In genomic region chr12:57500246-57500645, GRCm38 (mm10) we compare ENCODE assay signal across 25 mouse cellular contexts. TPM values are rescaled to one million over a fixed set of nuclear protein-coding genes. Genes with fewer than 3 reads are reported as not detected.
"Had no signal": no experiment of that assay in that cellular context is flagged by ENCODE, and none has a peak within 500 bp of the region (broad histone marks: within the 10 kb centered on the region; RNA-seq: fewer than 3 reads in every experiment).

No protein-coding gene starts in this region.

- H3K27me3 ChIP-seq: liver, embryonic 15.5 days; lung, embryonic 15.5 days; megakaryocyte, embryonic 14.5 days; midbrain, embryonic 12.5 days; neural tube, embryonic 13.5 days; neural tube, embryonic 15.5 days; stomach, embryonic 15.5 days had no signal

- H3K36me3 ChIP-seq: liver, embryonic 15.5 days; lung, embryonic 15.5 days; midbrain, embryonic 10.5 days; midbrain, embryonic 12.5 days; neural tube, embryonic 13.5 days; neural tube, embryonic 15.5 days; stomach, embryonic 15.5 days had no signal

- H3K9me3 ChIP-seq: liver, embryonic 15.5 days; lung, embryonic 15.5 days; midbrain, embryonic 10.5 days; midbrain, embryonic 12.5 days; neural tube, embryonic 13.5 days; neural tube, embryonic 15.5 days; stomach, embryonic 15.5 days had no signal

- ATAC-seq: liver, postnatal 0 days; lung, postnatal 0 days; midbrain, embryonic 16.5 days had no signal

- DNase-seq: liver, postnatal 0 days; lung, postnatal 14 days; lung, postnatal 36 days; midbrain, embryonic 14.5 days; retina, postnatal 1 day; right cerebral cortex, adult 18-20 months; right cerebral cortex, postnatal 25 days; right cerebral cortex, postnatal 4 days; thymus, adult 2 months; thymus, postnatal 14 days; thymus, postnatal 4 days had no signal

- H3K4me3 ChIP-seq: liver, embryonic 15.5 days; lung, embryonic 15.5 days; megakaryocyte, embryonic 14.5 days; midbrain, embryonic 10.5 days; midbrain, embryonic 12.5 days; myocyte; neural tube, embryonic 13.5 days; neural tube, embryonic 15.5 days; stomach, embryonic 15.5 days had no signal

- H3K4me2 ChIP-seq: liver, embryonic 15.5 days; lung, embryonic 15.5 days; midbrain, embryonic 12.5 days; neural tube, embryonic 13.5 days; neural tube, embryonic 15.5 days; stomach, embryonic 15.5 days had no signal

- H3K9ac ChIP-seq: liver, embryonic 15.5 days; liver, postnatal 0 days; lung, embryonic 15.5 days; midbrain, embryonic 12.5 days; neural tube, embryonic 13.5 days; neural tube, embryonic 15.5 days; stomach, embryonic 15.5 days had no signal

- H3K27ac ChIP-seq: liver, embryonic 15.5 days; lung, embryonic 15.5 days; macrophage; midbrain, embryonic 10.5 days; midbrain, embryonic 12.5 days; neural tube, embryonic 13.5 days; neural tube, embryonic 15.5 days; stomach, embryonic 15.5 days; stomach, postnatal 0 days had no signal

- H3K4me1 ChIP-seq: liver, embryonic 15.5 days; lung, embryonic 15.5 days; megakaryocyte, embryonic 14.5 days; midbrain, embryonic 12.5 days; neural tube, embryonic 13.5 days; neural tube, embryonic 15.5 days had no signal

RNA-seq across cellular contexts. Expression of gene Foxa1, which starts 46.5 kb away (rescaled TPM):
- polyA plus RNA-seq: macrophage; myocyte; spleen, adult 2 months had no signal
